Mouse (Mus musculus) cerebellum, postnatal 25 days (tissue): ENCODE results near the gene Abhd17a.
A peak's percentile ranks its signal among the peaks of the same experiment; 100 is the strongest.

Experiments used
- DNase-seq, 2 experiments: peaks; one replicate each; pipeline ENCODE4 v3.0.0; 2021; ENCODE audit warnings: mixed read lengths in 2 of 2

Gene Abhd17a

DNA sequence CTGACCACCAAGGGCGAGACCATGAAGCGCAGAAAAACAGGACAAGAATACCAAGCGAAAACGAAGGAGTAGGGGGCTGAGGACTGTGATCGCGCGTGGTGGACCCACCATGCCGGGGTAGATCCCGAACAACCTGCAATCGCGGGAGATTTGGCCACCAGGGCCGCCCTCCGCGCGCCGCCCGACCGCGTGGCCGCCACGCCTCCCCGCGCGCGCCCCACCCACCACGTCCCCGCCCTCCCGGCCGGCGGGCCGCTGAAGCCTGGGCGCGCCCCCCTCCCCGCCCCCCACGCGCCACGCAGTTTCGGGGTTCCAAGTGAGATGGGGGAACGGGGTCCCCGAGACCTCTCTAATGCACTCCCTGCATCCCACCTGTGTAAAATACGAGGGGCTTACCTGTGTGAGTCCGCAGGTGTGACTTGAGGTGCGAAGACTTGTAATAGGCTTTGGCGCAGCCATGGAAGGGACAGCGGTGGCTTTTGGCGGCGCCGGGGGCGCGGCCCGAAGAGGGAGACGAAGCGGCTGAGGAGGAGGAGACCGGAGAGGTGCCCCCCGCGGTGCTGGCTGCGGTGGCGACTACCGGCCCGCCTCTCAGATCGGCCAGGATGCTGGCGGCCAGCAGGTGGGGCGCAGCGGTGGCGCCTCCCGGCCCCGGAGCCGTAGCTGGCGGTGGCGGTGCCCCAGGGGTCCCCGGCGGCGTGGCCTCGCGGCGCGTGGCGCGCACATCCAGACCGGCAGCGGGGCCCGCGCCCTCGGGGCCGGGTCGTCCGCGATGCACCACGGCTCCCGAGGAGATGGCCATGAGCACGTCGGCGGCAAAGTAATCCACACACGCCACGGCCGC is 13.6 kb downstream of the Abhd17a start:
- DNase-seq: peak; percentile 54 to 75

DNA sequence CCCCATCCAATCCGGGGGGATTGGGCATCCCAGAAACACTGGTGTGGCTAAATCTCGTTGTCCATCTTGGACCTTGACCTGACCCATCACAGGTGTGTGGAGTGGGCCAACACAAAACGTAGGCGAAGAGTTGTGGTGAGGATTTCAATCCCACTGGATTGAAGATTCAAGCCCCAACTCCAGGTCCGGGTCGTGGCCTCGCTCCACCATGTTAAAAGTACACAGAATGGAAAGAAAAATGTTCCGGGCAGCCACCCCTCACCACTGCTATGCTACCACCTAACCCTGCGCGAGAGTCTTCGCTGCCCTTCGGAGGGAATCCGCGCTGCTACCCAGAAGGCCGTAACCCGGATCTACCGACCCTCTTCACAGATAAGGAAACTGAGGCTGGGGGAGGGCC is 14.2 kb downstream of the Abhd17a start:
- DNase-seq: no peak

DNA sequence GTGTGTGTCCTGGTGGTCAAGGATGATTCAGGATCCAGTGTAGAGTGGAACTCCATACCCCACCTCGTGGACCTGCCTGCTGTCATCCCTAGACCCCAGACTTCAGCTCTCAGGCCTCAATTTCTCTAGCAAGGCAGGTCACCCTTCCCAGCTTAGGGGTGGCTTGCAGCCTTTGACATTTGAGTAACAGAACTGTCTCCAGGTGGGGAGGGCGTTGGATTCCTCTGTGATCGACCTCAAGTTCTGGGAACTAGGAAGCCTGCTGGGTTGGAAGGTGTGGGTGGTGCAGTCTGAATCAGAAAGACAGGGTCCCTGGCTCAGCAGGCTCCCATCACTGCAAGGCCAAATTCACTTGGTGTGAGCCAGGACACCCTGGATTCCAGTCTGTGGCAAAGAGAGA is 15.2 kb downstream of the Abhd17a start:
- DNase-seq: no peak

DNA sequence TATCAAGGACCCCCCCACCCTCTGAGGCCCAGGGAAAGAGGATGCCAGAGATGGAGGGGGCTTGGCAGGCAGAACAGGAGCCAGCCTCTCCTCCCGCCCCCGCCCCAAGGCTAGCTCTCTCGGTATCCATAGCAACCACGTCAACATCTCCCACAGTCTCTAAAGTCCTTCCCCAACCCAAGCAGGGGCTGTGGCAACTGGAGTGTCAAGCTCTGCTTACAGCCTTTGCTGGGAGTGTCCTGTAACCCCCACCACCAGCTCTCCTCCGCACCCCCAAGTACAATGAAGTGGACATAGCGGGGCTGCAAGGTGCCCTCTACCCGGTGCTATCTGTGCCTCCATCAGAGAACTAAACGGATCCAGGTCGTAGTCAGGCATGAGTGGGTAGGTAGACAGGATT is 16.2 kb downstream of the Abhd17a start:
- DNase-seq: peak in 1 of 2 experiments; percentile 11

DNA sequence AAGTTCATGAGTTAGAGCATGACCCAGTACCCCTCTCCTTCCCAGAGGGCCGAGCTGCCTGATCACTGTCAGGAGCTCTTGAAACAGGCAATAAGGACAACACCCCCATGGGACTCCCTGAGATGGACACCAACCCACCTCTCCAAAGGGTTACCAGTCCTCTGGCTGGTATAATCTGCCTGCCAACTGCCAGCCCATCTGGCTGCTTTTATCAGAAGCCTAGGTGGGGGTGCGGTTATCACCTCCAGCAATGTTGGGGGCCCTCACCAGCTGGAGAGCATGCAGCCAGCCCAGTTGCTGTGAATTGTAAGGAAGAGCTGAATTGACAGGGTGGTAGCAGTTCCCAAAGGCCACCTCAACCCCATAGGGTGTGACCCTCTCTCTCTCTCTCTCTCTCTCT is 17.7 kb downstream of the Abhd17a start:
- no peak for DNase-seq

DNA sequence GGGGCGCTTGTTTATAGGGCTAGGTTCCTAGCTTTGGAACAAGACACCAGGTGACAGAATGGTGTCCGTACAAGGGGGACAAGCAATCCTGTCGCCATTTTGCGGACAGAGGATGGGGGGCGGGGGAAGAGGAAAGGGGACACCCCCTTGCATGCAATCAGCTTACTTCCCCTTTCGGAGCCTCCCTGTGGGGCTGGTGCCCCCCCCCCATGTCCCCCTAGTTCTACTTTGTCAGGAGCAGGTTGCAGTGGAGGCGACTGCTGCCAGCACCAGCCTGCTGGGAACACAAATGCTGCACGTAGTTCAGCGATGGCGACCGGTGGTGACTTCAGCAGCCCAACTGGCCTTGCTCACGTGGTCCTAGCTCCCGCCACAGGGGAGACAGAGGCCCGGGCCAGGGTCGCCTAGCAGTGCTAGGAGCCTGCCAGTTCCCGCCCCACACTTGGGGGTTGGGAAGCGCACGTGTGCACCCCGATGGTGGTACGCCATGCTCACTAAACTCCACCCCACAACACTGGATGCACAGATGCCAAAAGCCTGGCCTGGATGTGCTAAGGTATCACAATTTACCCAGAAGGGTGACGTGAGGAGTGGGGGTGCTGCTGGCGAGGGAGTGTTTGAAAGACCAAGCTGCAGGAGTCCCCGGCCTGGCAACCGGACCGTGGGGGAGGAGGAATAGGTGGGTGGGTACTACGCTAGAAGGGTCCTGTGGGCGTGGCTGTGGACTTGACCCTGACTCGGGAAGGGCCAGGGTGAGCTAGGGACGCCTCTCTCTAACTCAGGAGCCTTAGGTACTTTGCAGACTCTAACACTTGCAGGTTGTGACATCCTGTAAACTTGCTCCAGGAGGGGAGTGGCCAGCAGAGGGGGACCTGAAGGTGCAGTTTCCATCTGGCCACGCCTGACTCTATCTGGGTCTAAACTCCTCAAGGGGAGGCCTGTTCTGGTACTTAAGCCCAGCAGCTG is 19.0 kb downstream of the Abhd17a start:
- DNase-seq: peak; percentile 51 to 70

DNA sequence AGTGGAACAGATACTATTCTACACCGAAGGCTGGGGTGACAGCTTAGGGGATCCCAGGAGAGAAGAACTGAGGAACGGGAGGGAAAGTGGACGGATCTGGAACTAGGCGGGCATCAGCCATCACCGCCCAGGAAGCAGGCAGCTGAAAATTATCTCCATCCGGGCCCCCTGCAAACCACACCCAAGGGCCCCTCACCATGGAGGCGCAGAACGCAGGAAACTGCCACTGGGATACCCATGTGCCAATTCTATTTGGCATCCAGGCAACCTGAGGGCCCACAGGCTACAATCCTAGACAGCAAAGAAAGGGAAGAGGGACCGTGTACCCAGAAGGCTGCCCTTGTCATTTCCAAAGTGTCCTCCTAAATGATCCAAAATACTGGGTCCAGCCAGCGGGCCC is 19.7 kb downstream of the Abhd17a start:
- DNase-seq: no peak

DNA sequence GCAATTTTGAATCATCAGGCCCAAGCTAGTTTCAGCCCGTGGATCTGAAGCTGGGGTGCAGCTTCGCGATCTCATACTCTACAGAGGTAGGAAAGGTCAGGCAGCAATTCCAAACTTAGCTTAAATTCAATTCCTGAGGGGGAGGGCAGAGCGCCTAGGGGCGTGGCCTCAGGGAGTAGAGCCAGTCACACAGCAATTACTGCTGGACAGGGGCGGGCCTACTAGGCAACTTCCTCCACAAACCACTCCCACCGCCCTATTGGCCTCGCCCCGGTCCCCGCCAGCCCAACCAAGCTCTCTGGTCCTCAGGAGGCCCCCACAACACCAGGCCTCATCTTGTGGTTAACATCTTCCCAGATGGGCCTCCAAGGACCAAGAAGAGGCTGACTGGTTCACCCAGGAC is 20.5 kb downstream of the Abhd17a start:
- no peak for DNase-seq

DNA sequence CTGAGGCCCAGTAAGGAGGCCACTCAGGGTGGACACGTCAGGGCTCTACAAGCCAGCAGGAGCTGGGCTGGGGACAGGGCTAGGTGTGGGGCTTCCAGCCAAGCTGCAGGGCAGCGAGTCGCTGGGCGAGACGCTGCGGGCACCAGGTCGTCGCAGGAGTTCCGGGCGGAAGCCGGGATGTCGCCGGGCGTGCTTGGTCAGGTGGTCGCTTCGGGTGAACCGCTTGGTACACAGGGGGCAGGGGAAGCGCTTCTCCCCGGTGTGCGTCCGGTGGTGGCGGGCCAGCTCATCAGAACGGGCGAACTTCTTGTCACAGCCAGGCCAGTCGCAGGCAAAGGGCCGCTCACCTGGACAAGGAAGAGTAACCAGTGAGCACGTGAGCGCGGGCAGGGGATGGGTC is 21.3 kb downstream of the Abhd17a start:
- no peak for DNase-seq

DNA sequence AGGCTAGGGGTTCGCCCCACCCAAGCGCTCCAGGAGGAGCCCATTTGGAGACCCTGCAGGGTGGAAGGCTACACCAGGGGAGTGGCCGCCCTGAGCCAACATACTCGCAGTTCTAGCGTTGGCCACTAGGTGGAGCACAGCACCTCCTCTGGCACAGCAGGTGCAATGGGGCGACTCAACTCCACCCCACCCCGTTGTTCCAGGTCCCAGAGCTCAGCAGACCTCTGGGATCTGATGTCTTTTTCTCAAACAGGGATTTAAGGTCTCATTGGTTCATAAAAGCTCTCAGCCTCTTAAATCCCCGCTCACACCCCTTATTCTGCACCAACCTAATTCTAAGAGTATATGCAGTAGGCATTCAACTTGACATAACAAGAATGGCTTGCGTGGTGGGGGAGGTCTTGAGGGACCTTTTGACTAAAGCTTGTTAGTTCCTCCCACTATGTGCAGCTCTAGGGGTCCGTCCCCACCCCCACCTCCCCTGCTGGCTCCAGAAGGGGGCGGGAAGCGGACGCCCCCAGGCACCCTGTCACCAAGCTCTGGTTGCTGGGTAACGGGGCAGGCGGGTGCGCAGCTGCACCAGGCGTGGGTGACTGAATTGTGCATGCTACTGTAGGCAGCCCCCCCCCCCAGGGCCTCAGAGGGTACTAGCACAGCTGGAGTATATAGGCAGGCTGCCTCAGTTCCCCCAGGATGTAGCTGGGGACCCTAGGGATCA is 23.6 kb downstream of the Abhd17a start:
- DNase-seq: peak; percentile 92 to 96

DNA sequence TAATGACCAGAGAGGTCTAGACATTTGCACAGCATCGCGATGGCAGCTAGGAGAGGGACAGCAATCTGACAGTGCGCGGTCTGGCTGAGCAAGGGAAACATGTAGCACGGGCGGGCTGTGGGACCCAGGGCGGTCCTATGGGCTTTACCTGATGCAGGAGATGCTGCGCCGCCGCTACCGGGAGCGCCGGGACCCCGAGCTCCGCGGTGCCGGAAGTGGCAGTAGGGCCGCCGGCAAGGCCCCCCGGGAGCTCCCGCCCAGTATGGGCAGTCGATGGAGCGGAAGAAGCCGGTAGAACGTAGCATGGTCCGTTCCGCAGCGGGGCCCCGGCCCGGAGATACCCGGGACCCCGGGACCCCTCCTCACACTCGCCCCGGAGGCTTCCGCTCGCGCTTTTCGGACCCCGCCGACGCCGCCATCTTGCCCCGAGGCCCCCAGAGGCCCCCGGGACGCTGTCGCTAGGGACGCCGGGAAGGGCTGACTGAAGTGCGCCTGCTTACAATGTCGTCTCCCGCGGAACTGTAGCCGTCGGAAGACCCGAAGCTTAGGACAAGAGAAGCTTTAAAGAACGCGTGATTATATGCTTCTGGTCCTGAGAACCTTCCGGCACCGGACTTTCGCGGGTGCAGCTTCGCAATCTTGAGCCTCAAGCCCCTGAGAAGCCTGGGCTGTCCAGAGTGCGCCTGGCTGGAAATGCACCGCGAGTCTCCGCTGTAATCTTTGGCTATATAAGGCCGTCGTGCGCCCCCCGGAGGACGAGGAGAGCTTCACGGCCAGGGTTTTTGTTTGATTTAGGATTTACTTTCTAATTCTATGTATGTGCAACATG is 28.8 kb downstream of the Abhd17a start, which contains the start of gene Rexo1:
Gene Rexo1, minus strand, starts transcription at position 445 of the 829 bp plus-strand sequence.
- DNase-seq: peak; percentile 95 to 96

DNA sequence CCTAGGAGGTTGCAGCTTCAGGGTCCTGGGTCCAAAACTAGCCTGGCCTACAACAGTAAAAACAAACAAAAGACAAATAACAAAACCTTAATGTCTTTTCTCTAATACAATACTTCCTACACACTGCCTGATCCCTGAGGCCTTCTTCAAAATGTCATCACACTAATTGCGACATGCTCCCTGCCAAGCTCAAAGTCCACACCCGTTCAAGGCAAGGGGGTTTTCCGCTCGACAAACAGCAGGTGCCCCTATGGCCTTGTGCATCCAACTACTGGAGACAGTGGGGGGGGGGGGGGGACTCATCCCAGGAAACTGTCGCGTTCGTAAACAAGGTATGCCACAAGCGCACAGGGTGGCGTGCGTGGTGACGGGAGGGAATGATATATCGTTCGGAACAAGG is 29.5 kb downstream of the Abhd17a start:
- DNase-seq: no peak

DNA sequence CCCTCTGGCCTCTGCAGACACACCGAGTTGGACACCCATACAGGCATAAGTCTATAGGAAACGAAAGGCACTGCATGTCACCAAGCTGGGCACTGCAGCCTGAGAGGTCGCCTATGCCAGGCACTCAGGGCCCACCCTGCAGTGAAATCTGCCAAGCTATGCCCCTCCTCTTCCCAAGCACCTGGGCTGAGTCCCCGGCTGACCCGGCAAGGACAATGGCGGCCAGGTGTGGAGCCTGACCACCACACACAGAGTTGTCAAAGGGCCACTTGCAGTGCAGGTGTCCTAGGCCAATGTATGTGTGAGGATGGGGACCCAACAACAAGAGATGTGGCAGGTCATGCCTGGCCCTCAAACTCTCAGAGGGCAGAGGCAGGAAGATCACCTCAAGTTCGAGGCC is 30.7 kb downstream of the Abhd17a start:
- DNase-seq: no peak

DNA sequence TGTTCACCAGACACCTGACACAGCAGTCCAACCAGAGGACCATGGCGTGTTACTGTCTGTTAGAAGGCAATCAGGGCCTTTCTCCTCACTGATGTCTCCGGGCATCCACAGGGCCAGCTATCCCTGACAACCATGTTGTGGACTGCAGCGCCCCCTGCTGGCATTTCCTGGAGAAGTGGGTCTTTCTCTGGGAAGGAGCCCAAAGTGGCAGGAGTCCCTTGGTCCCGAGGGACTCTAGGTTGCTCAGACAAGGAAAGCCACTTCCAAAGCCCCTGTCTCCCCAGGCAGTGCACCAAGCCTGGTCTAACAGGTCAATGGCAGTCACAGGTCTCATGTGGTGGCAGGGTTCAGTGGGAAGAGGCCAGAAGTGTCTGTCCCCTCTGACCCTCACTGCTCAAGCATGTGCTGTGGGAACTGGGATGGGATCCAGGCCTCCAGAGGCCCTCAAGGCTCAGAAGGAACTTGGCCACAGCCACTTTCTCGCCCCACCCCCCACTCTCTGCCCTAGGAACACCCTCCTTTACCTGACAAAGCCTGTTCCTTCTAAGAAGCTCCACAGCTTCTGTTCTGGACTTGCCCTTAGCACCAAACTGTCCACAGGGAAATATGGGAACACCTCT is 32.7 kb downstream of the Abhd17a start:
- DNase-seq: peak; percentile 85 to 91

DNA sequence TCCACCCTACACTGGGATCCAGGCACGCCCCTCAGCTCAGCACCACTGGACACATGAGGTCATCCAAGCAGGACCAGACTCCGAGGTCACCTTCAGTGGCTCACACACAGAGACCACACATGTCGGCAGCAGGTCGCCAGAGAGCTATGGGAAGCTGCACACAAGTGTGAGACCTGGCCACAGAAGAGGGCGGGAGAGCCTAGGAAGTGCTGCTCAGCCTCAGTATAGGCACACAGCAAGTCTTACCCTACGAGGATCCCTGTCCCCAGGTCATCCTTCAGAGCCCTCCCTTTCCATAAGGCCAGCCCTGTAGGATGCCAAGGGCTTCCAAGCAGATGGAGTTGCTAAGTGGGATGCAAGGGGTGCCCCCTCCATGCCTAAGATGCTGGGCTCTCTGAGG is 36.1 kb downstream of the Abhd17a start:
- no peak for DNase-seq

DNA sequence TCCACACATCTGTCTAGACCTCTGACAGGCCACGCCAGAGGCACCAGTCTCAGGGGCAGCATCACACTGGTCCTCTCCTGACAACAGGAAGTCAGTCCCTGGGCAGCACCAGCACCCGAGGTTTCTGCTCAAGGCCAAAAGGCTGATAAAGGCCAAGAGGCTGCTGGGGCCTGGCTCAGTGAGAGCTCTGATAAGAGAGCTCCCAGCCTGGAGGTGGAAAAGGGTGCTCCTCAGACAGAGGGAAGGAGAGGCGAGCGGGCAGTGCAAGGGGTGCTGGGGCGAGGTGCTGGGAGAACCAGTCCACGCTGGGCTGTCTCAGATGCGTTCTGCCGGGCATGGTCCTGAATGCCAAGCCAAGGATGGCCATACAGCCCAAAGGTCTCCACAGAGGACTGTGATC is 36.6 kb downstream of the Abhd17a start:
- peak in 1 of 2 experiments; percentile 15 for DNase-seq

DNA sequence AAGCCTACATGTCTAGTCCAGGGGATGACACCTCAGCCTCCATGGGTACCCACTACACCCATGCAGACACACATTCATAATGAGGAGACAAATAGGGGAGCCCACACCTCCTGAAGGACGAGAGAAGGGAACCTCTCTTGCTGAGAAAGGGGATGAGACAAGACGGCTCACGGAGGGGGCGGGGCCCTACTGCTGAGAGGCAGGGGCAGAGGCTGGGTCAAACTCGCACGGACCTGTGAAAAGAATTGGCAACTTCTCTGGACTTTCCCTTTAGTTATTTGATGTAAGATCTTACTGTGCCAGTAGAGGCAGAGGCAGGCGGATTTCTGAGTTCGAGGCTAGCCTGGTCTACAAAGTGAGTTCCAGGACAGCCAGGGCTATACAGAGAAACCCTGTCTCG is 37.8 kb downstream of the Abhd17a start:
- DNase-seq: no peak

DNA sequence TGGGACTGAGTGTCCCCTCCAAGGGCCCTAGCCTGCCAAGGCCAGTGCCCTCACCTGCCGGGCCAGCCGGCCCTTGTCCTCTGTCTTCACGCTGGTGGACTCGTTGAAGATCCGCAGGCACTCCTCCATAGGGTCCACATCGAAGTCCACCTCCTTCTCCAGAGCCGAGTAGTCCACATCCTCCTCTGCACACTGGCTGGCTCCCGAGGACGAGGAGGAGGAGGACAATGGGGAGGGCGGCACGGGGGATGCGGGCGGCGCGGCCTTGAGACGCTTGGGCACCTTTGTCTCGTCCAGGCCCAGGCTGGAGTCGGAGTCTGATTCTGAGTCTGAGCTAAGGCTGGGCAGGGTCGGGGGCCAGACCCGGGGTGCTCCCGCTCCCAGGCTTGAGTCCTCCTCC is 40.9 kb downstream of the Abhd17a start:
- DNase-seq: peak in 1 of 2 experiments; percentile 23

DNA sequence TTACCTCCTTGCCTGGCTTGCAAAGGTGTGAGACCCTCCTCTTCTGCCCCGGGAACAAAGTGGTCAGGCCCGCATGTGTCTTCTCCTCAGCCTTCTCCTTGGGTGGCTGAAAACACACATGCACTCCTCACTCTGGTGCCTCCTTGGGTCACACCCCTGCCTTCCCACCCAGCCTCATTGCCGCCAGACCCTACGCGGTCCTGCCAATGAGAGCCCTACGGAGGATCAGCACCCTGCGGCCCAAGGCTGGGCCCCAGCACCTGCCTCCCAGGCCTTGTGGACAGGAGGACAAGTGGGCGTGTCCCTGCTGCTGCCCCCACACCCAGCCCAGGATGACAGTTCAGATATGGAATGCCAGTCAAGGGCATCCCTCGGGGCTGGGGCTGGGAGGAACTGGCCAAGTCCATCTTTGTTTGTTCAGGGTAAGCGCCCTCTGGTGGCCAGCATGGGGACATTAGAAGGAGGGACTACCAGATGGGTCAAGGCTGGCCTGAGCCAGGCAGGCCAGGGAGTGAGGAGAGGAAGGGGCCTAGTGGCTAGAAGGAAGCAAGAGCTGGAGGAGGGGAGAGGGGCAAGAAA is 41.6 kb downstream of the Abhd17a start:
- DNase-seq: peak; percentile 78 to 83

DNA sequence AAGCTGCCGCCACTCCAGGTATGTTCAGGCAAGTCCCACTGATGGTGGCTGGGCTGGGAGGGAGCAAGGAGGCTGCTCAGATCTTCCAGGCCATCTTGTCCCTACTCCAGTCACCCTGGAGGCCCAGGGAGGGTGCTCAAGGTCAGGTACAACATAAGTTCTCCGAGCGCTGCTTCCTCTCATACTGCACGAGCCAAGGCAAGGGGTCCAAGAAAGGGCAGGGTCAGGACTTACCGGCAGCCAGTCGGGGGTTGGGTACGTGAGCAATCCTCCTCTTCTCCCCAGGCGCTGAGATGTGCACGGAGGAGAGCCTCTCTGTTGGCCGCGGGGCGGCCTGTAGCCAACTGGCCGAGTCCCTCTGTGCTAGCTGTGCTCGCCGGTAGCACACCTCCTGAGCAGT is 42.6 kb downstream of the Abhd17a start:
- DNase-seq: no peak

DNA sequence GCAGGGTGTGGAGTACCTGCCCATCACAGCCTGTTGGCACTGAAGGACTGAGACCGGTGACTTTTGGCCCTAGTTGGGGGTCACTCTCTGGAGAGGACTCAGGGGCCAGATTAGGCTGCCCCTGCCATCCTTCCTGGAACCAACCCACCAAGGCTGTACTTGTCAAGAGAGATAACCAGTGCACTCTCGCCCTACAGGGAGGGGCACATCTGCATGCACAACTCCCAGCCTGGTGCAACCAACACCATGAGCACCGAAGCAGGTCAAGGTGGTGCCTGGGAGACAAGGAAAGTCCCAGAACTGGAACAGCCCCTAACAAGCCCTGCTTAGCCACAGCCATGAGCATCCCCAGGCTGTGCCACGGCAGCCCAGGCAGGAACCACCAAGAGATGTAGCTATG is 43.2 kb downstream of the Abhd17a start:
- no peak for DNase-seq
